Mouse (Mus musculus) spleen, adult 12 weeks (tissue): ENCODE measurements around the gene Isg20.

Experiments used
- DNase-seq: peaks from one replicate; pipeline ENCODE4 v3.0.0; 2022; ENCODE audit warnings: low spot score

Isg20 gene

GRCm38 (mm10) chr7:78912974-78913474, at the start of gene Isg20:
Isg20 (plus strand) TSS chr7:78913424.
- no peak for DNase-seq

GRCm38 (mm10) chr7:78863796-78864445, 49.3 kb upstream of the Isg20 start:
- no peak for DNase-seq

GRCm38 (mm10) chr7:78864446-78864802, 48.8 kb upstream of the Isg20 start:
- DNase-seq, result no peak

GRCm38 (mm10) chr7:78865212-78865949, 47.8 kb upstream of the Isg20 start:
- DNase-seq, result no peak

GRCm38 (mm10) chr7:78868731-78869130, 44.5 kb upstream of the Isg20 start:
- DNase-seq, result no peak

GRCm38 (mm10) chr7:78872366-78872765, 40.9 kb upstream of the Isg20 start:
- no peak for DNase-seq

GRCm38 (mm10) chr7:78872831-78873230, 40.4 kb upstream of the Isg20 start:
- no peak for DNase-seq

GRCm38 (mm10) chr7:78881607-78882468, 31.4 kb upstream of the Isg20 start:
- DNase-seq, result no peak

- DNase-seq, result no peak
Observed at GRCm38 (mm10) chr7:78882469-78882837, 30.8 kb upstream of the Isg20 start.

GRCm38 (mm10) chr7:78883016-78883725, 30.1 kb upstream of the Isg20 start:
- DNase-seq, result no peak

- no peak for DNase-seq
Observed at GRCm38 (mm10) chr7:78883726-78884060, 29.5 kb upstream of the Isg20 start.

GRCm38 (mm10) chr7:78884139-78884538, 29.1 kb upstream of the Isg20 start:
- no peak for DNase-seq

GRCm38 (mm10) chr7:78885404-78885803, 27.8 kb upstream of the Isg20 start:
- no peak for DNase-seq

- no peak for DNase-seq
Observed at GRCm38 (mm10) chr7:78886496-78886895, 26.7 kb upstream of the Isg20 start.

GRCm38 (mm10) chr7:78887431-78887842, 25.8 kb upstream of the Isg20 start:
- no peak for DNase-seq

- DNase-seq, result peak; percentile 78
Observed at GRCm38 (mm10) chr7:78890641-78891040, 22.6 kb upstream of the Isg20 start.

- no peak for DNase-seq
Observed at GRCm38 (mm10) chr7:78893917-78894316, 19.3 kb upstream of the Isg20 start.

GRCm38 (mm10) chr7:78895021-78895652, 18.1 kb upstream of the Isg20 start:
- no peak for DNase-seq

- DNase-seq, result peak; percentile 99
Observed at GRCm38 (mm10) chr7:78895653-78896333, 17.4 kb upstream of the Isg20 start, which contains the start of gene Aen. Aen (plus strand) TSS chr7:78895854.

- DNase-seq, result no peak
Observed at GRCm38 (mm10) chr7:78897567-78897966, 15.7 kb upstream of the Isg20 start.
